Mouse (Mus musculus): ENCODE measurements around the gene Tnfsf12. TPM values are rescaled to one million over a fixed set of nuclear protein-coding genes. Genes with fewer than 3 reads are reported as not detected.

Tnfsf12 gene
- total RNA-seq, 2 experiments from 2014 or later = 7.2 to 12.3 TPM

- DNase-seq (ENCODE audit: low spot score in 2 of 2) = peak; percentile 82 to 86
- intact Hi-C loops (cut with DNase I) = loop anchor here (1.0 to 5.0 kb wide), 3 partner anchors 34 to 219 kb away; partner anchors contain the start of genes 2810408A11Rik and Neurl4
Measured at GRCm38 (mm10) chr11:69682840-69683533, 12.7 kb downstream of the Tnfsf12 start.

GRCm38 (mm10) chr11:69682209-69682839 is 13.3 kb downstream of the Tnfsf12 start:
- intact Hi-C loops (cut with DNase I) = loop anchor here (1.0 to 5.0 kb wide), 3 partner anchors 34 to 220 kb away; partner anchors contain the start of genes 2810408A11Rik and Neurl4

GRCm38 (mm10) chr11:69681314-69682208 is 14.1 kb downstream of the Tnfsf12 start, which contains the start of gene Senp3:
Senp3 (minus strand) TSS chr11:69682084.
- DNase-seq (ENCODE audit: low spot score in 2 of 2) = peak; percentile 97 to 99
- intact Hi-C loops (cut with DNase I) = loop anchor here (1.0 to 5.0 kb wide), 4 partner anchors 9 to 221 kb away; partner anchors contain the start of genes 2810408A11Rik, Eif4a1 and Neurl4

More at GRCm38 (mm10) chr11:69682209-69682839, 13.3 kb downstream of the Tnfsf12 start:
- DNase-seq (ENCODE audit: low spot score in 2 of 2) = no peak

- intact Hi-C loops (cut with DNase I) = loop anchor here (5.0 kb wide), 1 partner anchor 222 kb away; the partner anchor contains the start of genes 2810408A11Rik and Neurl4
- DNase-seq (ENCODE audit: low spot score in 2 of 2) = no peak
Measured at GRCm38 (mm10) chr11:69680136-69680855, 15.4 kb downstream of the Tnfsf12 start.

- DNase-seq (ENCODE audit: low spot score in 2 of 2) = no peak
- intact Hi-C loops (cut with DNase I) = no loop called here
Measured at GRCm38 (mm10) chr11:69679144-69679543, 16.5 kb downstream of the Tnfsf12 start.

- intact Hi-C loops (cut with DNase I) = loop anchor here (1.0 kb wide), 1 partner anchor 9 kb away; no protein-coding TSS in a partner anchor
- peak; percentile 100 for DNase-seq (ENCODE audit: low spot score in 2 of 2)
Measured at GRCm38 (mm10) chr11:69672211-69672706, 23.4 kb downstream of the Tnfsf12 start, which contains the start of gene Eif4a1. Eif4a1 (minus strand) TSS chr11:69672423.

GRCm38 (mm10) chr11:69671726-69672124 is 23.9 kb downstream of the Tnfsf12 start:
- DNase-seq (ENCODE audit: low spot score in 2 of 2) = peak in 1 of 2 experiments; percentile 31

GRCm38 (mm10) chr11:69670786-69671725 is 24.6 kb downstream of the Tnfsf12 start:
- intact Hi-C loops (cut with DNase I) = no loop called here
- DNase-seq (ENCODE audit: low spot score in 2 of 2) = peak; percentile 90 to 91

More at GRCm38 (mm10) chr11:69671726-69672124, 23.9 kb downstream of the Tnfsf12 start:
- intact Hi-C loops (cut with DNase I) = loop anchor here (1.0 kb wide), 1 partner anchor 10 kb away; no protein-coding TSS in a partner anchor

- no peak for DNase-seq (ENCODE audit: low spot score in 2 of 2)
- intact Hi-C loops (cut with DNase I) = no loop called here
Measured at GRCm38 (mm10) chr11:69666665-69667005, 29.0 kb downstream of the Tnfsf12 start.

- intact Hi-C loops (cut with DNase I) = no loop called here
Measured at GRCm38 (mm10) chr11:69665961-69666664, 29.5 kb downstream of the Tnfsf12 start, which contains the start of gene Cd68. Cd68 (minus strand) TSS chr11:69666153.

GRCm38 (mm10) chr11:69665457-69665960 is 30.1 kb downstream of the Tnfsf12 start:
- no peak for DNase-seq (ENCODE audit: low spot score in 2 of 2)
- intact Hi-C loops (cut with DNase I) = no loop called here

More at GRCm38 (mm10) chr11:69665961-69666664, 29.5 kb downstream of the Tnfsf12 start, which contains the start of gene Cd68:
- peak; percentile 61 to 72 for DNase-seq (ENCODE audit: low spot score in 2 of 2)

GRCm38 (mm10) chr11:69664841-69665240 is 30.8 kb downstream of the Tnfsf12 start:
- DNase-seq (ENCODE audit: low spot score in 2 of 2) = no peak
- intact Hi-C loops (cut with DNase I) = no loop called here

- no peak for DNase-seq (ENCODE audit: low spot score in 2 of 2)
- intact Hi-C loops (cut with DNase I) = no loop called here
Measured at GRCm38 (mm10) chr11:69663795-69664194, 31.9 kb downstream of the Tnfsf12 start.

- intact Hi-C loops (cut with DNase I) = no loop called here
- DNase-seq (ENCODE audit: low spot score in 2 of 2) = no peak
Measured at GRCm38 (mm10) chr11:69662967-69663671, 32.5 kb downstream of the Tnfsf12 start.

GRCm38 (mm10) chr11:69662213-69662966 is 33.3 kb downstream of the Tnfsf12 start, which contains the start of gene Mpdu1:
Mpdu1 (minus strand) TSS chr11:69662642.
- intact Hi-C loops (cut with DNase I) = no loop called here
- peak; percentile 93 to 96 for DNase-seq (ENCODE audit: low spot score in 2 of 2)

Data from left cerebral cortex, postnatal 36 days (tissue).